Mouse (Mus musculus) embryonic facial prominence, embryonic 14.5 days (tissue): Measurements from ENCODE around the gene Itpk1. TPM values are rescaled to one million over a fixed set of nuclear protein-coding genes. Genes with fewer than 3 reads are reported as not detected.

Source experiments
- ATAC-seq: fragments of 200-750 bp; cut with Nextera tagmentation; 2 replicates; pipeline ENCODE4 v1.8.0; 2017; ENCODE audit warnings: low read depth, moderate number of reproducible peaks, moderate TSS enrichment
- DNase-seq: peaks from one replicate; pipeline ENCODE4 v3.0.0-alpha.2; 2015; ENCODE audit warnings: low spot score
- H3K27ac ChIP-seq: fragments of 300-500 bp; sonication (generic); replicated peaks from 2 replicates; pipeline ENCODE4 v1.5.1; 2014; ENCODE audit warnings: low read depth, mild to moderate bottlenecking, low read length, moderate library complexity
- H3K27me3 ChIP-seq: fragments of 300-500 bp; sonication (generic); replicated peaks from 2 replicates; pipeline ENCODE4 v1.6.1; 2014; ENCODE audit warnings: low read length; ENCODE audit not compliant: control insufficient read depth, insufficient read depth
- H3K36me3 ChIP-seq: fragments of 300-500 bp; sonication (generic); 2 replicates; pipeline ENCODE4 v1.6.1; 2014; ENCODE audit warnings: low read length, mixed read lengths; ENCODE audit not compliant: control insufficient read depth, insufficient read depth
- H3K4me1 ChIP-seq: fragments of 300-500 bp; sonication (generic); 2 replicates; pipeline ENCODE4 v1.6.1; 2014; ENCODE audit warnings: antibody characterized with exemption, low read length; ENCODE audit not compliant: control insufficient read depth, insufficient read depth
- H3K4me2 ChIP-seq: fragments of 300-500 bp; sonication (generic); 2 replicates; pipeline ENCODE4 v1.6.1; 2014; ENCODE audit warnings: low read depth, mild to moderate bottlenecking, low read length, moderate library complexity, mixed read lengths
- H3K4me3 ChIP-seq: fragments of 300-500 bp; sonication (generic); 2 replicates; pipeline ENCODE4 v1.5.1; 2014; ENCODE audit warnings: low read depth, mild to moderate bottlenecking, low read length
- H3K9ac ChIP-seq: fragments of 300-500 bp; sonication (generic); 2 replicates; pipeline ENCODE4 v1.6.1; 2014; ENCODE audit warnings: low read depth, mild to moderate bottlenecking, low read length, moderate library complexity, mixed read lengths
- H3K9me3 ChIP-seq: fragments of 300-500 bp; sonication (generic); 2 replicates; pipeline ENCODE4 v1.6.1; 2016; ENCODE audit warnings: low read length; ENCODE audit not compliant: control insufficient read depth
- WGBS: fragments of 180-500 bp; shearing (Covaris S2); extraction: QIAGEN DNeasy Blood & Tissue Kit; methylation state at CpG from one replicate; pipeline ENCODE4 v1.1.7; 2014; 5-methylcytosine and 5-hydroxymethylcytosine counted together
- microRNA counts: library from miRNA; unstranded; fragments of <30 nt; microRNA quantifications from one replicate; lab custom pipeline; 2017
- microRNA-seq: library from miRNA; unstranded; fragments of <30 nt; microRNA quantifications from one replicate; pipeline ENCODE4, GENCODE M21; 2016; ENCODE audit warnings: borderline number of aligned reads
- polyA plus RNA-seq: library from polyadenylated mRNA; unstranded; fragments of >200 nt; fragmentation: Nextera tagmentation; extraction: Ambion mirVana; gene quantifications from 2 replicates; pipeline ENCODE4 v1.2.1, GENCODE M21; 2014

The Itpk1 gene
- polyA plus RNA-seq, 1 experiment from 2014 or later = 9.6 TPM

GRCm38 (mm10) chr12:102521777-102522319 is 182.9 kb downstream of the Itpk1 start:
- Histone ChIP-seq H3K9me3 (no peaks in the 10 kb centered on the region), H3K36me3 (no peaks in the 10 kb centered on the region), H3K9ac (no peak overlapping the region), H3K4me3 (no peak overlapping the region), H3K4me1 (no peaks in the 10 kb centered on the region), H3K27ac (no peak overlapping the region), H3K4me2 (no peak overlapping the region), H3K27me3 (no peaks in the 10 kb centered on the region)
- ATAC-seq = peak; percentile 70; the same call in 1 of the 2 replicates
- WGBS = 34% methylated on average over 13 of the region's 13 CpGs
- peak; percentile 58 for DNase-seq

GRCm38 (mm10) chr12:102519929-102520720 is 184.6 kb downstream of the Itpk1 start:
- H3K36me3 ChIP-seq = no peaks in the 10 kb centered on the region
- 83% methylated on average over 12 of the region's 12 CpGs for WGBS

More at GRCm38 (mm10) chr12:102519929-102520720, 184.6 kb downstream of the Itpk1 start:
- Histone ChIP-seq H3K4me2 (no peak overlapping the region), H3K27ac (no peak overlapping the region), H3K9ac (no peak overlapping the region), H3K9me3 (no peaks in the 10 kb centered on the region), H3K27me3 (no peaks in the 10 kb centered on the region), H3K4me3 (no peak overlapping the region), H3K4me1 (no peaks in the 10 kb centered on the region)
- ATAC-seq (no peak), DNase-seq (no peak)

MicroRNAs within 50 kb of the gene (microRNA counts, 519-probe panel; counts per million panel counts)
- microRNA mmu-miR-1936 (lab: Ali Mortazavi, UCI) = 19.3 counts per million

Small RNA genes within 50 kb of the gene (microRNA-seq; reads per million reads assigned to microRNA genes)
- not detected for gene Mir1936

Other genes with a start within 250 kb of the Itpk1 start
- 36.8 and 40.9 TPM in 2 replicates for gene Golga5, start 235.8 kb downstream of the Itpk1 start, polyA plus RNA-seq
- 18.6 and 22.2 TPM in 2 replicates for gene Chga, start 150.0 kb downstream of the Itpk1 start, polyA plus RNA-seq
- 17.8 and 23.9 TPM in 2 replicates for gene Moap1, start 38.7 kb upstream of the Itpk1 start, polyA plus RNA-seq
- 9.8 and 10.6 TPM in 2 replicates for gene Tmem251, start 38.8 kb upstream of the Itpk1 start, polyA plus RNA-seq
- gene Gm28051, start 52.8 kb upstream of the Itpk1 start, polyA plus RNA-seq = not detected in 2 replicates
- gene Gon7, start 52.9 kb upstream of the Itpk1 start, polyA plus RNA-seq = 16.2 and 17.6 TPM in 2 replicates
- 45.8 and 50.1 TPM in 2 replicates for gene Ubr7, start 53.0 kb upstream of the Itpk1 start, polyA plus RNA-seq
- 22.2 and 22.8 TPM in 2 replicates for gene Gm20604, start 53.7 kb upstream of the Itpk1 start, polyA plus RNA-seq
- 20.1 and 20.3 TPM in 2 replicates for gene Btbd7, start 173.5 kb upstream of the Itpk1 start, polyA plus RNA-seq
- gene Cox8c, start 194.4 kb upstream of the Itpk1 start, polyA plus RNA-seq = not detected in 2 replicates
- gene Unc79, start 243.9 kb upstream of the Itpk1 start, polyA plus RNA-seq = 0.54 and 0.62 TPM in 2 replicates